Mouse (Mus musculus): ENCODE data around the gene Cep250.

DNA sequence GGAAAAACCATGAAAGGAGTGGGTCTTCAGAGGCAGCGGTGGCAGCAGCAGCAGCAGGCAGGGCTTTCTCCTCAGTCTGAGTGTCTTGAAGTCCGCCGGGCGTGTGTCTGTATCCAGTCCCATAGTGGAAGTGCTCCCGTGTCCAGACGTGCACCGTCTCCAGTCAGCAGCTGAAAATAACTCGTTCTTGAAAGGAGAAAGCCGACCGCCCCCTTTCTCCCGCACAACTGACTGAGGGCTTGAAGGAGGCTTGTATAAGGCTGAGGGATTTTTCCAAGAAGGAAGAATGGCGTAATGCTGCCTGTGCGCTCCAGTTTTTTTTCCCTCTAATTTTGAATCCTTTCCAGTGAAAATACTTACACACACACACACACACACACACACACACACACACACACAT is 11.1 kb upstream of the Cep250 start, which contains the start of gene Gdf5:
- no peak for TF ChIP-seq CTCF (IDR thresholded peaks at IDR 0.05; ENCODE audit: control insufficient read depth, insufficient read depth, low read length)
- TF ChIP-seq POLR2A (IDR thresholded peaks at IDR 0.05; ENCODE audit: borderline replicate concordance, control insufficient read depth, low read depth, low read length): no peak
